Mouse (Mus musculus) left cerebral cortex, adult 9 months (tissue): ENCODE measurements at regions not wholly inside any gene's neighbourhood (a gene's known extent, or its start where the extent isn't known, plus 50 kb on each side); places are given as distances from the start of the nearest gene placed in this dataset.

ENCODE experiments used
- DNase-seq, 2 experiments: peaks; one replicate each; pipeline ENCODE4 v3.0.0; 2022; ENCODE audit warnings: low spot score in 2 of 2

GRCm38 (mm10) chr8:15734461-15734860, 688.6 kb upstream of the BB014433 start:
- peak in 1 of 2 experiments; percentile 23 for DNase-seq

GRCm38 (mm10) chr8:15731324-15731723, 685.4 kb upstream of the BB014433 start:
- DNase-seq, result no peak

- DNase-seq, result peak; percentile 6 to 63
These were observed 683.2 kb upstream of the BB014433 start for GRCm38 (mm10) chr8:15729075-15729474.

- DNase-seq, result no peak
These were observed 680.4 kb upstream of the BB014433 start for GRCm38 (mm10) chr8:15726310-15726709.
